Mouse (Mus musculus) retina, postnatal 1 day (tissue): Measurements from ENCODE around the gene Fbxl21.

ENCODE experiments used
- DNase-seq: peaks from one replicate; pipeline ENCODE4 v3.0.0-alpha.2; 2012

The Fbxl21 gene

GRCm38 (mm10) chr13:56537026-56537425, 14.8 kb downstream of the Fbxl21 start:
- no peak for DNase-seq

GRCm38 (mm10) chr13:56539846-56540245, 17.6 kb downstream of the Fbxl21 start:
- DNase-seq, result no peak

GRCm38 (mm10) chr13:56543805-56544204, 21.5 kb downstream of the Fbxl21 start:
- DNase-seq, result peak; percentile 13

GRCm38 (mm10) chr13:56544956-56545355, 22.7 kb downstream of the Fbxl21 start:
- no peak for DNase-seq

- no peak for DNase-seq
These were observed 26.1 kb downstream of the Fbxl21 start, which contains the start of gene Lect2 for GRCm38 (mm10) chr13:56548401-56548800. TSS of gene Lect2 (minus strand) at chr13:56548502.

GRCm38 (mm10) chr13:56549364-56549763, 27.1 kb downstream of the Fbxl21 start:
- no peak for DNase-seq

GRCm38 (mm10) chr13:56550574-56550973, 28.3 kb downstream of the Fbxl21 start:
- DNase-seq, result no peak

GRCm38 (mm10) chr13:56551661-56552060, 29.4 kb downstream of the Fbxl21 start:
- no peak for DNase-seq

GRCm38 (mm10) chr13:56553923-56554322, 31.7 kb downstream of the Fbxl21 start:
- no peak for DNase-seq

- DNase-seq, result peak; percentile 85
These were observed 32.1 kb downstream of the Fbxl21 start for GRCm38 (mm10) chr13:56554409-56554808.

- DNase-seq, result peak; percentile 56
These were observed 33.7 kb downstream of the Fbxl21 start for GRCm38 (mm10) chr13:56555957-56556356.

GRCm38 (mm10) chr13:56556701-56557100, 34.4 kb downstream of the Fbxl21 start:
- no peak for DNase-seq

- DNase-seq, result no peak
These were observed 36.5 kb downstream of the Fbxl21 start for GRCm38 (mm10) chr13:56558811-56559210.

GRCm38 (mm10) chr13:56559841-56560370, 37.6 kb downstream of the Fbxl21 start:
- DNase-seq, result no peak

GRCm38 (mm10) chr13:56561129-56561528, 38.9 kb downstream of the Fbxl21 start:
- DNase-seq, result no peak

GRCm38 (mm10) chr13:56563075-56563474, 40.8 kb downstream of the Fbxl21 start:
- DNase-seq, result peak; percentile 63

GRCm38 (mm10) chr13:56566336-56566735, 44.1 kb downstream of the Fbxl21 start:
- DNase-seq, result no peak

GRCm38 (mm10) chr13:56571645-56572044, 49.4 kb downstream of the Fbxl21 start:
- DNase-seq, result no peak

- DNase-seq, result no peak
These were observed 52.8 kb downstream of the Fbxl21 start for GRCm38 (mm10) chr13:56575074-56575473.

GRCm38 (mm10) chr13:56575701-56576321, 53.5 kb downstream of the Fbxl21 start:
- peak; percentile 72 for DNase-seq

- DNase-seq, result peak; percentile 26
These were observed 55.8 kb downstream of the Fbxl21 start for GRCm38 (mm10) chr13:56578097-56578496.

- no peak for DNase-seq
These were observed 58.2 kb downstream of the Fbxl21 start for GRCm38 (mm10) chr13:56580450-56580849.

GRCm38 (mm10) chr13:56581512-56581911, 59.2 kb downstream of the Fbxl21 start:
- DNase-seq, result peak; percentile 83

GRCm38 (mm10) chr13:56581961-56582434, 59.7 kb downstream of the Fbxl21 start:
- DNase-seq, result peak; percentile 92

- DNase-seq, result peak; percentile 71
These were observed 60.4 kb downstream of the Fbxl21 start for GRCm38 (mm10) chr13:56582720-56583119.
